Mouse (Mus musculus) left cerebral cortex, postnatal 36 days (tissue): Measurements from ENCODE around the gene Cdc42ep4. TPM values are rescaled to one million over a fixed set of nuclear protein-coding genes. Genes with fewer than 3 reads are reported as not detected.

Source experiments
- DNase-seq, 2 experiments: peaks; one replicate each; pipeline ENCODE4 v3.0.0; 2021 to 2022; ENCODE audit warnings: low spot score in 2 of 2, mixed read lengths in 1 of 2
- intact Hi-C: fragments of 180-260 bp; cut with DNase I; formaldehyde crosslinking; loops from one replicate; pipeline ENCODE4 v1.15.1; 2025
- total RNA-seq, 2 experiments: library from RNA; stranded (reverse); gene quantifications; 2 replicates each; pipeline ENCODE4 v1.2.3; 2021

The Cdc42ep4 gene
- 10 to 100 TPM; 21.9 to 29.8 TPM for total RNA-seq

- peak; percentile 67 to 75 for DNase-seq
- intact Hi-C loops, result loop anchor here (2.0 to 5.0 kb wide), 3 partner anchors 33 to 55 kb away; no protein-coding TSS in a partner anchor
Measured at GRCm38 (mm10) chr11:113751484-113752084, at the start of gene Cdc42ep4. Gene Cdc42ep4 (minus strand): TSS chr11:113751881.

GRCm38 (mm10) chr11:113800026-113800425 is 48.3 kb upstream of the Cdc42ep4 start:
- no peak for DNase-seq
- intact Hi-C loops, result loop anchor here (10.0 kb wide), 2 partner anchors 495 to 625 kb away; no protein-coding TSS in a partner anchor

- intact Hi-C loops, result no loop called here
Measured at GRCm38 (mm10) chr11:113799041-113799447, 47.4 kb upstream of the Cdc42ep4 start.

GRCm38 (mm10) chr11:113798011-113798410 is 46.3 kb upstream of the Cdc42ep4 start:
- peak in 1 of 2 experiments; percentile 70 for DNase-seq
- intact Hi-C loops, result no loop called here

More at GRCm38 (mm10) chr11:113799041-113799447, 47.4 kb upstream of the Cdc42ep4 start:
- no peak for DNase-seq

GRCm38 (mm10) chr11:113797014-113797983 is 45.6 kb upstream of the Cdc42ep4 start:
- DNase-seq, result no peak
- intact Hi-C loops, result no loop called here

- DNase-seq, result no peak
- intact Hi-C loops, result no loop called here
Measured at GRCm38 (mm10) chr11:113795846-113796245, 44.2 kb upstream of the Cdc42ep4 start.

- no peak for DNase-seq
- intact Hi-C loops, result no loop called here
Measured at GRCm38 (mm10) chr11:113791357-113792215, 39.9 kb upstream of the Cdc42ep4 start.

- intact Hi-C loops, result no loop called here
- DNase-seq, result no peak
Measured at GRCm38 (mm10) chr11:113789101-113789500, 37.4 kb upstream of the Cdc42ep4 start.

GRCm38 (mm10) chr11:113788183-113788789 is 36.6 kb upstream of the Cdc42ep4 start:
- intact Hi-C loops, result no loop called here
- no peak for DNase-seq

GRCm38 (mm10) chr11:113787432-113788182 is 35.9 kb upstream of the Cdc42ep4 start:
- intact Hi-C loops, result no loop called here
- no peak for DNase-seq

GRCm38 (mm10) chr11:113787009-113787408 is 35.3 kb upstream of the Cdc42ep4 start:
- no peak for DNase-seq
- intact Hi-C loops, result no loop called here

- DNase-seq, result no peak
- intact Hi-C loops, result no loop called here
Measured at GRCm38 (mm10) chr11:113786395-113786794, 34.7 kb upstream of the Cdc42ep4 start.

GRCm38 (mm10) chr11:113785406-113786171 is 33.9 kb upstream of the Cdc42ep4 start:
- DNase-seq, result peak; percentile 49 to 50
- intact Hi-C loops, result loop anchor here (2.0 kb wide), 1 partner anchor 35 kb away; the partner anchor contains the start of gene Cdc42ep4

GRCm38 (mm10) chr11:113784656-113785396 is 33.1 kb upstream of the Cdc42ep4 start:
- no peak for DNase-seq
- intact Hi-C loops, result loop anchor here (2.0 kb wide), 1 partner anchor 34 kb away; the partner anchor contains the start of gene Cdc42ep4

- intact Hi-C loops, result no loop called here
- DNase-seq, result no peak
Measured at GRCm38 (mm10) chr11:113782496-113782895, 30.8 kb upstream of the Cdc42ep4 start.

GRCm38 (mm10) chr11:113782006-113782405 is 30.3 kb upstream of the Cdc42ep4 start:
- intact Hi-C loops, result no loop called here
- DNase-seq, result no peak

GRCm38 (mm10) chr11:113779680-113780041 is 28.0 kb upstream of the Cdc42ep4 start:
- intact Hi-C loops, result loop anchor here (5.0 kb wide), 1 partner anchor 33 kb away; no protein-coding TSS in a partner anchor

More at GRCm38 (mm10) chr11:113779680-113780041, 28.0 kb upstream of the Cdc42ep4 start:
- DNase-seq, result no peak
